Mouse (Mus musculus): ENCODE data around the gene Ube2l3.

GRCm38 (mm10) chr16:17202549-17202948 is at the start of gene Ube2l3:
- no peak for TF ChIP-seq CTCF (IDR thresholded peaks at IDR 0.05; ENCODE audit: insufficient read depth, low read length)
- TF ChIP-seq POLR2A (IDR thresholded peaks at IDR 0.05; ENCODE audit: borderline replicate concordance, extremely low read depth, low read depth, low read length), result no peak

Data from lung, adult 2 months (tissue).